Mouse (Mus musculus) hindbrain, embryonic 16.5 days (tissue): ENCODE results near the gene 2010111I01Rik. TPM values are rescaled to one million over a fixed set of nuclear protein-coding genes. Genes with fewer than 3 reads are reported as not detected.
A peak's percentile ranks its signal among the peaks of the same experiment; 100 is the strongest.

Experiments
- ATAC-seq: fragments of 200-750 bp; cut with Nextera tagmentation; 2 replicates; pipeline ENCODE4 v1.8.0; 2017; ENCODE audit warnings: moderate TSS enrichment, moderate library complexity
- H3K27ac ChIP-seq: fragments of 300-500 bp; sonication (generic); 2 replicates; pipeline ENCODE4 v1.5.1; 2014; ENCODE audit warnings: low read depth, mild to moderate bottlenecking, control low read depth, low read length, moderate library complexity
- H3K27me3 ChIP-seq: fragments of 300-500 bp; sonication (generic); replicated peaks from 2 replicates; pipeline ENCODE4 v1.6.1; 2014; ENCODE audit warnings: low read length; ENCODE audit not compliant: control insufficient read depth, insufficient read depth
- H3K36me3 ChIP-seq: fragments of 300-500 bp; sonication (generic); 2 replicates; pipeline ENCODE4 v1.6.1; 2014; ENCODE audit warnings: mild to moderate bottlenecking, low read length, moderate library complexity, mixed read lengths; ENCODE audit not compliant: control insufficient read depth, insufficient read depth
- H3K4me1 ChIP-seq: fragments of 300-500 bp; sonication (generic); 2 replicates; pipeline ENCODE4 v1.6.1; 2014; ENCODE audit warnings: low read depth, low read length; ENCODE audit not compliant: control insufficient read depth, insufficient read depth
- H3K4me2 ChIP-seq: fragments of 300-500 bp; sonication (generic); 2 replicates; pipeline ENCODE4 v1.6.1; 2014; ENCODE audit warnings: mild to moderate bottlenecking, low read length, control low read depth, moderate library complexity
- H3K4me3 ChIP-seq: fragments of 300-500 bp; sonication (generic); 2 replicates; pipeline ENCODE4 v1.5.1; 2014; ENCODE audit warnings: mild to moderate bottlenecking, low read length, control low read depth, moderate library complexity
- H3K9ac ChIP-seq: fragments of 300-500 bp; sonication (generic); 2 replicates; pipeline ENCODE4 v1.6.1; 2014; ENCODE audit warnings: low read depth, mild to moderate bottlenecking, control low read depth, low read length, moderate library complexity
- H3K9me3 ChIP-seq: fragments of 300-500 bp; sonication (generic); 2 replicates; pipeline ENCODE4 v1.6.1; 2014; ENCODE audit warnings: mild to moderate bottlenecking, low read length, moderate library complexity; ENCODE audit not compliant: control insufficient read depth
- WGBS: fragments of 180-500 bp; shearing (Covaris S2); extraction: QIAGEN DNeasy Blood & Tissue Kit; methylation state at CpG from one replicate; pipeline ENCODE4 v1.1.7; 2014; 5-methylcytosine and 5-hydroxymethylcytosine counted together
- polyA plus RNA-seq: library from polyadenylated mRNA; unstranded; fragments of >200 nt; fragmentation: Nextera tagmentation; extraction: Ambion mirVana; gene quantifications from 2 replicates; pipeline ENCODE4 v1.2.1, GENCODE M21; 2015

The 2010111I01Rik gene
- polyA plus RNA-seq, 1 experiment from 2014 or later, result 28.6 TPM

DNA sequence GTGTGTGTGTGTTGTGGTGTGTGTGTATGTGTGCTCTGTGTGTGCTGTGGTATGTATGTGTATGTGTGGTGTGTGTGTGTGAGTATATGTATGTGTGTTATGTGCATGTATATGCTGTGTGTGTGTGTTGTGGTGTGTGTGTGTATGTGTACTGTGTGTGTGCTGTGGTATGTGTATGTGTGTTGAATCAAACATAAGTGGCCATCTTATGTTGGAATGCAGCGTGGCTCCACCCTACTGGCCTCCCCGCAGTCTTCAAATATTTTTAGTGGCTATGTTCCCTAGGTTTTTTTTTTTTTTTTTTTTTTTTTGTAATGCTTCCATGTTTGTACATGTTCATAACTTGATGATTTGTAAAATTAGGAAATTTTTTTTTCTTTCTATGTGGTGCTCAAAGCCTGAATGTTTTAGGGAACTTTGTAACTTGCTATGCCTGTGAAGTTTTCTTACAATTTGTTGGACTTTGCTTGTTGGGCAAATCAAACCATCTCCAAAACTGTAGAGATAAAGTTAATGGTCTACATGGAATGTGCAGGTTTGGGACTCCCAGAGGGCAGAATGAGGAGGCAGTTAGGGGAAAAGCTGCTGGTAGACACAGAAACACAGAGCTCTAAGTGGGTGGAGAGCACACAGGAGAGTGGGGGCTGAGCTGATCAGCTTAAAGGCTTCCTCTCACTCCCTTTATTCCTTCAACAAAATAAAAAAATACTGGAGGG is 287.8 kb downstream of the 2010111I01Rik start:
- no peak overlapping the region for H3K4me3 ChIP-seq
- no peak overlapping the region for H3K9ac ChIP-seq
- no peaks in the 10 kb centered on the region for H3K27me3 ChIP-seq
- H3K36me3 ChIP-seq, result no peaks in the 10 kb centered on the region; the same call in 1 of the 2 replicates
- no peak overlapping the region for H3K27ac ChIP-seq
- H3K9me3 ChIP-seq, result no peaks in the 10 kb centered on the region
- H3K4me1 ChIP-seq, result no peaks in the 10 kb centered on the region
- H3K4me2 ChIP-seq, result no peak overlapping the region
- ATAC-seq, result no peak
- 100% methylated on average over 2 of the region's 2 CpGs for WGBS

DNA sequence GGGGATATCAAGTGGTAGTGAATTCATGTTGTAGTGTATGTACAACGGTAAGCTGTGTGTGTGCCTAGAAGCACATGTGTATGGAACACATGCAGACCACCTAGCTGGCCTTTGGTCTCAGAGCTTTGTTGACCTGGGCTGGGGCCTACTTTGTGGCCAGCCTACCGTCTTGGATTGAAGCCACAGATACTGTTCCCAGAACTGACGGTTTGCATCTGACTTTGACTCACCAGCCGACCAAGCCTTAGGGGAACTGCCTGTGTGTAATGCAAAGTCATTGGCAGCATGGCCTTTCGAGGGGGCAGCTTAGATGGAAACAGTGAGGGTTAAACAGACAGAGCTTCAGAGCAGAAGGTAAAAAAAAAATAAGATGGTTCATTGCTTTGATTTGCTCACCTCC is 288.5 kb downstream of the 2010111I01Rik start:
- Histone ChIP-seq H3K27me3 (no peaks in the 10 kb centered on the region), H3K9ac (no peak overlapping the region), H3K4me2 (no peak overlapping the region), H3K4me3 (no peak overlapping the region), H3K9me3 (no peaks in the 10 kb centered on the region), H3K27ac (no peak overlapping the region), H3K4me1 (no peaks in the 10 kb centered on the region; the same call in 1 of the 2 replicates), H3K36me3 (no peaks in the 10 kb centered on the region; the same call in 1 of the 2 replicates)
- 82% methylated on average over 5 of the region's 5 CpGs for WGBS
- ATAC-seq, result no peak

DNA sequence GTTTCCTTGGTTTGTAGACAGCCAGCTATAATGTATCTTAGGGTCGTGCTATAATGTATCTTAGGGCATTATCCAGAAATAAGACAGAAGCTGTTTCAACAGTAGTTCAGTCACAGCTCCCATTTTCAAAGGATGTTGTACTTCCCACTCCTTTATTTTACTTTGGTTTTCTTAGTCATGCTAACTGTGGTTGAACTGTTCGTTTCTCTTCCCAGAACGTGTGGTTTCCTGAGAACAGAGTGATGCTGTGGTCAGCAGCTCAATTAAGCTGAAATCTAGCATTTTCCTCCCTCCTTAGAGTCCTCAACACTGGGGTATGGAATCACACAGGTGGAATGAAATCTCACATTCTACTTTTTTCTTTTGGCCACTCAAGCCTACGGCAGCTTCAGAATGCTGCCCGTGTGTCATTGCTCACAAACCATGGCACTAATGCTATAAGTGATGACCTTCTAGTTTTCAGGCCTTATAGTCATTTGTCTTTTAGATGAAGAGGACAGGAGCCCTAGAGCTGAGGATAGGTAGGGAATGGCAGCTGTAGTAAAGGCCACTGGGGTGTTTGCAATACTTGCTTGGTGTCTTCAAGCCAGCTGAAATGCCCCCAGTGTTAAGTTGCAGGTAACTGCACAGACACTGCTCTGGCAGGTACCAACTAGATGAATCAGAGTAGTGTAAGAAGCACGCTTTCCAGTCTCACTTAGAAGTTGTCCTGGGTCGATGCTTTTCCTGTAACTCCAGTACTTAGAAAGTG is 289.4 kb downstream of the 2010111I01Rik start:
- WGBS, result 92% methylated on average over 7 of the region's 7 CpGs
- Histone ChIP-seq H3K4me2 (no peak overlapping the region), H3K4me3 (no peak overlapping the region), H3K9me3 (no peaks in the 10 kb centered on the region), H3K27ac (no peak overlapping the region), H3K9ac (no peak overlapping the region), H3K27me3 (no peaks in the 10 kb centered on the region), H3K36me3 (no peaks in the 10 kb centered on the region; the same call in 1 of the 2 replicates), H3K4me1 (no peaks in the 10 kb centered on the region; the same call in 1 of the 2 replicates)
- ATAC-seq, result no peak

DNA sequence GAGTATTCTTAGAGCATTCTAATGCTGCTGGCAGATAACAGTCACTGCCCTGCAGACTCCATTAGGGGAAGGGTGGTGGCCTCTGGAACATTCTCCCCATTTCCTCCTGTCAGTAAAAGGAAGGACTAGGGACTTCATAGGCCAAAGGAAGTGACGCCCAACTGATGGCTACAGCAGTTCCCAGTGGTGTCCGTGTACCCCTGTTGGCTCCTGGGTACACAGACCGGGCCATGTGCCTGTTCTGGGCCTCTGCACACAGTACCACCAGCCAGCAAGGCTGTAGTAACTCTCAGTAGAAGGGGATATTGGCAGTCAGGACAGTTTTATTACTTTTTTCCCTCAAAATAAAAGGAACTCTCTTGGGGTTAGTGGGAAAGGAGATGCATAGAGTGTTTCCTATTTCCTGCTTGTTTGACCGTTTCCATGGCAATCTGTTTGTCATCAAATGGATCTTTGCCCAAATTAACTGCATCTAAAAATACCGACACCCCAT is 290.9 kb downstream of the 2010111I01Rik start:
- H3K9me3 ChIP-seq, result no peaks in the 10 kb centered on the region
- no peak overlapping the region for H3K9ac ChIP-seq
- H3K36me3 ChIP-seq, result no peaks in the 10 kb centered on the region; the same call in 1 of the 2 replicates
- no peak overlapping the region for H3K4me2 ChIP-seq
- no peak overlapping the region for H3K27ac ChIP-seq
- H3K4me1 ChIP-seq, result peaks cover 4% of the 10 kb centered on the region
- no peak overlapping the region for H3K4me3 ChIP-seq
- no peak for ATAC-seq
- no peaks in the 10 kb centered on the region for H3K27me3 ChIP-seq
- WGBS, result 89% methylated on average over 5 of the region's 5 CpGs

DNA sequence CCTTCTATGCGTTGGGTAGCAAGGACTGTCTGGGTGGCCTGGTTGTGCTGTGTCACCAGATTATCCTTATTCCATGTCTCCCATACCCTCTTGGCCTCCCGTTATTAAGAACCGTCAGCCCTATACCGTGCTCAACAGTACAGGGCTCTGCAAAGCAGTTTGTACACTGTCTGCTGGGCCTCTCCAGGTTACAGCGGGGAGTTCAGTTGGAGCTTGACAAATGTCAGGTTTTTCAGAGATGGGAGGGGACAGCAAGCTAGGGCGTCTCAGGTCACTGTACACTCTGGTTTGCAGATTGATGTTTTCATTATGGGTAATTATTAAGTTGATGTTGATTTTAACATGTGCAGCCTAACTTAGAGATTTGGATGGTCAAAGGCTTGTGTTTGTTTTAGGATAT is 291.5 kb downstream of the 2010111I01Rik start:
- 89% methylated on average over 6 of the region's 6 CpGs for WGBS
- Histone ChIP-seq H3K9me3 (no peaks in the 10 kb centered on the region), H3K36me3 (no peaks in the 10 kb centered on the region; the same call in 1 of the 2 replicates), H3K4me2 (no peak overlapping the region), H3K4me3 (no peak overlapping the region), H3K9ac (no peak overlapping the region), H3K27ac (no peak overlapping the region), H3K4me1 (peaks cover 10% of the 10 kb centered on the region), H3K27me3 (no peaks in the 10 kb centered on the region)
- 0 out of 2 replicates have a peak, but pooled peaks have one; percentile 8 for ATAC-seq

DNA sequence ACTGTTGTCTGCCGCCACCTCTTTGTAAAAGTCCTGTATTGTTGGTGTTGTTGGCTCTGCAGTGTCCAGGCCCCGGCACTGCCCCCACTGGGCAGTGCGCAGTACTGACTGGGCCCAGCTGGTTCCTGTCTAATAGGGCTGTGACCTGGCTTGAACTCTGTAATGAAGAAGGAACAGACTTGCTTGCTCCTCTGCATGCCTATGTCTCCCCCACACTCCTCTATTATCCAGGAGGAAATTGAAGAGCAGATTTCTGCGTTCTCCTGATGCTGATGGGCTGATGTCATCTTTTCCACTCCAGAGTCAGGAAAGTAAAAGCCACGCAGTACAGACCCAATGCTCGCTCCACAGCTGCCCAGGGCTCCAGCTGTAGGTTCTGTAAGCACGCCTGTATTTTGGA is 292.1 kb downstream of the 2010111I01Rik start:
- Histone ChIP-seq H3K4me2 (no peak overlapping the region), H3K36me3 (no peaks in the 10 kb centered on the region; the same call in 1 of the 2 replicates), H3K4me1 (peaks cover 12% of the 10 kb centered on the region), H3K27ac (no peak overlapping the region), H3K27me3 (no peaks in the 10 kb centered on the region), H3K9ac (no peak overlapping the region), H3K9me3 (no peaks in the 10 kb centered on the region), H3K4me3 (no peak overlapping the region)
- WGBS, result 78% methylated on average over 7 of the region's 7 CpGs
- no peak for ATAC-seq

DNA sequence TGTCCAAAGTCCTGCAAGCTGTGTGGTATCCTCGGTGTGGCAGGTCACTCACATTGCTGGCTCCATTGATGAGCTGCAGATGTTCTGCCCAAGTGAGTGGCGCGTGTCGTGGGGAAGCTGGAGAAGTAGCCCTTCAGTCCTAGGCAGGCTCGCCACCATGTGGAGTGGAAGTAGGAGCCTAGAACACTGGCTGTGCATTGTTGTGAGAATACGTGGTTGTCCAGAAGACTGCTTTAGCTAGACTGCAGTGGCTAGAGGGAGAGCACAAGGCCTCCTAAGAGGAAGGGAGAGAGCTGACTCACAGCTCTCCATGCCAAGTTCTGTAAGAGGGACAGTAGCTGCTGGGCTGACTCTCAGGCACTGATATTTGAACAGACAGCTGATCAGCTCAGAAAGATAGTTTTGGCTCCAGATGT is 293.5 kb downstream of the 2010111I01Rik start:
- H3K36me3 ChIP-seq, result no peaks in the 10 kb centered on the region; the same call in 1 of the 2 replicates
- no peaks in the 10 kb centered on the region for H3K27me3 ChIP-seq
- no peak overlapping the region for H3K27ac ChIP-seq
- no peak overlapping the region for H3K4me2 ChIP-seq
- no peak overlapping the region for H3K9ac ChIP-seq
- H3K4me3 ChIP-seq, result no peak overlapping the region
- WGBS, result 82% methylated on average over 6 of the region's 6 CpGs
- peaks cover 12% of the 10 kb centered on the region for H3K4me1 ChIP-seq
- H3K9me3 ChIP-seq, result no peaks in the 10 kb centered on the region
- no peak for ATAC-seq

DNA sequence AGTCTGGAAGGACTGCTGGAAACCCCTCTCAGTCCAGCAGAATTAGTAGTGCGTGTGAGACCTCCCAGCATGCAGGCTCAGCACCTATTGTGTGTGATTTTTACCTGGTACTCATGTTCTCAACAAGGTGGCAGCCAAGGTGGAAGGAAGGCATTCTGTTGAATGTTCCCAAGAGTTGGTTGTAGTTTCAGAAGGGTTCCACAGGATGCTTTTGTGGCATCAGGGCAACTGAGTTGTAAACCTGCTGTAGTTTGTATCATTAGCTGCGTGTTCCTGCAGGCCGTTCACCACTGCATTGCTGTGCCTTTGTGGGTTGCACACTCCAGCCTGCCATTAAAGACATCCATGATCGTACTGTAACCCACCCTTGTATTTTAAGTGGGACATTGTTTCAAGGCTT is 294.0 kb downstream of the 2010111I01Rik start:
- peaks cover 12% of the 10 kb centered on the region for H3K4me1 ChIP-seq
- no peak overlapping the region for H3K27ac ChIP-seq
- no peak for ATAC-seq
- H3K36me3 ChIP-seq, result no peaks in the 10 kb centered on the region; the same call in 1 of the 2 replicates
- no peaks in the 10 kb centered on the region for H3K27me3 ChIP-seq
- H3K4me2 ChIP-seq, result no peak overlapping the region
- H3K4me3 ChIP-seq, result no peak overlapping the region
- 90% methylated on average over 4 of the region's 4 CpGs for WGBS
- H3K9ac ChIP-seq, result no peak overlapping the region
- H3K9me3 ChIP-seq, result no peaks in the 10 kb centered on the region

DNA sequence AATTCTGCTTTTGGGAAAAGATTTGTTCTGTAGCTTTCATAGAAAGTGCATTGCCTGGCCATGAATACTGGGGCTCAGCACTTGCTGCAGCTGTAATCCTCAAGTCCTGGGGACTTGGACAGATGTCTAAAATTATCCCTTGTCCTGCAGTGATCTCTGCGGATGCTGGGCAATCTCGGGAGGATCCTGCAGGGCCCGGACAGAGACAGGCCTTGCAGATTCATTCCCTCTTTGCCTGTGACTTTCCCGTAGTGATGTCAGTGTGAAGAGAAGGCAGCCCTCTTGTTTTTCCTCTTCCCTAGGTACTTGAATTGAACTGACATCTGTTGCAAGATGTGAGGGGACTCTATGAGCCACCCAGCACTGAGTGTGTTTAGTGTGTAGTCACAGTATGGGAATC is 295.4 kb downstream of the 2010111I01Rik start:
- Histone ChIP-seq H3K9me3 (no peaks in the 10 kb centered on the region), H3K27ac (no peak overlapping the region; the same call in 1 of the 2 replicates), H3K9ac (no peak overlapping the region), H3K4me2 (no peak overlapping the region), H3K4me1 (peaks cover 12% of the 10 kb centered on the region), H3K27me3 (no peaks in the 10 kb centered on the region), H3K36me3 (no peaks in the 10 kb centered on the region; the same call in 1 of the 2 replicates), H3K4me3 (no peak overlapping the region)
- WGBS, result 19% methylated on average over 4 of the region's 4 CpGs
- ATAC-seq, result peak; percentile 22; the same call in 1 of the 2 replicates
